Mouse (Mus musculus) neural tube, embryonic 11.5 days (tissue): ENCODE measurements at regions not wholly inside any gene's neighbourhood (a gene's known extent, or its start where the extent isn't known, plus 50 kb on each side); places are given as distances from the start of the nearest gene placed in this dataset.
A peak's percentile ranks its signal among the peaks of the same experiment; 100 is the strongest.

Source experiments
- ATAC-seq: fragments of 200-750 bp; cut with Nextera tagmentation; 2 replicates; pipeline ENCODE4 v1.8.0; 2017; ENCODE audit warnings: moderate number of reproducible peaks, mild to moderate bottlenecking, moderate TSS enrichment, moderate library complexity; ENCODE audit not compliant: insufficient read depth, low FRiP score, low TSS enrichment
- DNase-seq: peaks from one replicate; pipeline ENCODE4 v3.0.0-alpha.2; 2015; ENCODE audit warnings: low spot score
- H3K27ac ChIP-seq: fragments of 300-500 bp; sonication (generic); 2 replicates; pipeline ENCODE4 v1.5.1; 2014; ENCODE audit warnings: low read depth, mild to moderate bottlenecking, low read length
- H3K27me3 ChIP-seq: fragments of 300-500 bp; sonication (generic); 2 replicates; pipeline ENCODE4 v1.6.1; 2014; ENCODE audit warnings: mild to moderate bottlenecking, low read length, mixed read lengths; ENCODE audit not compliant: control insufficient read depth, insufficient read depth
- H3K36me3 ChIP-seq: fragments of 300-500 bp; sonication (generic); 2 replicates; pipeline ENCODE4 v1.6.1; 2014; ENCODE audit warnings: mild to moderate bottlenecking, low read length, moderate library complexity, mixed read lengths; ENCODE audit not compliant: control insufficient read depth, insufficient read depth
- H3K4me1 ChIP-seq: fragments of 300-500 bp; sonication (generic); 2 replicates; pipeline ENCODE4 v1.6.1; 2014; ENCODE audit warnings: low read length, mixed read lengths; ENCODE audit not compliant: control insufficient read depth, insufficient read depth
- H3K4me2 ChIP-seq: fragments of 300-500 bp; sonication (generic); 2 replicates; pipeline ENCODE4 v1.6.1; 2014; ENCODE audit warnings: low read depth, mild to moderate bottlenecking, moderate library complexity
- H3K4me3 ChIP-seq: fragments of 300-500 bp; sonication (generic); 2 replicates; pipeline ENCODE4 v1.5.1; 2014; ENCODE audit warnings: low read depth, low read length
- H3K9ac ChIP-seq: fragments of 300-500 bp; sonication (generic); 2 replicates; pipeline ENCODE4 v1.6.1; 2014; ENCODE audit warnings: mild to moderate bottlenecking, low read length
- H3K9me3 ChIP-seq: fragments of 300-500 bp; sonication (generic); 2 replicates; pipeline ENCODE4 v1.6.1; 2016; ENCODE audit warnings: low read length; ENCODE audit not compliant: control insufficient read depth
- WGBS: fragments of 180-500 bp; shearing (Covaris S2); extraction: QIAGEN DNeasy Blood & Tissue Kit; methylation state at CpG from one replicate; pipeline ENCODE4 v1.1.7; 2014; 5-methylcytosine and 5-hydroxymethylcytosine counted together

DNA sequence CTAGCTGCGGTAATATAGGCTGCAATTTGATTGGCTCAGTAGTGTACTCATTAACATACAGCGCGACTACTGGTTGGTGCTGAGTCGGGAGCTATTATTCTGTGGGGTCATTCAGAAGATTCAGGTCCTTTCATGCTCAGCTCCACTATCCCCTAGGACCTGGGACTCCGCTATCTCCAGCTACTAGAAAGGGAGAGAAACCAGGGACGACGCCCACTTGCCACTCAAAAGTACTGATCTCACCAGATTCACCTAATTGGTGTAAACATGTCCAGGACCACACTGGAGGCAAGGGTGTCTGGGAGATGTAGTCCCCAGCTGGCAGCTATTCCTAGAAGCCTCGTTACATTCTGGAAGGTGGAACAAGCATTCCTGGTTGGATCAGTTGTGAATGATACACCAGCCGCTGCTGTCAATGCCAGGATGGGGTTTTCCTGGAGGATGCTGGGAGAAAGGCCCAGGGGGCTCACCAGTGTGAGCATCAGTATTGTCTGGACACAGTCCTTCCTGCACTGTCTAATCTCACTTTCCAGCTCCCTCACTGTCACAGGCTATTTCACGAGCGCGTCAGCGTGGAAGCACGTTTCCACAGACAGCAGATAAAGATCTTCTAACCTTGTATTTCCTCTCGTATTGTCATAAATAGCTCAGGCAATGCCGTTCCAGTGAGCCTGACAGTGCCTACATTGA lies 60.9 kb upstream of the Ctbp2 start:
- ATAC-seq (no peak), DNase-seq (no peak)
- WGBS = 61% methylated on average over 16 of the region's 16 CpGs
- Histone ChIP-seq H3K4me2 (peak overlapping the region; percentile 1; the same call in 1 of the 2 replicates), H3K4me1 (no peaks in the 10 kb centered on the region), H3K36me3 (no peaks in the 10 kb centered on the region), H3K9ac (peak overlapping the region; percentile 18; the same call in 1 of the 2 replicates), H3K27me3 (no peaks in the 10 kb centered on the region), H3K4me3 (no peak overlapping the region), H3K27ac (no peak overlapping the region), H3K9me3 (no peaks in the 10 kb centered on the region)

DNA sequence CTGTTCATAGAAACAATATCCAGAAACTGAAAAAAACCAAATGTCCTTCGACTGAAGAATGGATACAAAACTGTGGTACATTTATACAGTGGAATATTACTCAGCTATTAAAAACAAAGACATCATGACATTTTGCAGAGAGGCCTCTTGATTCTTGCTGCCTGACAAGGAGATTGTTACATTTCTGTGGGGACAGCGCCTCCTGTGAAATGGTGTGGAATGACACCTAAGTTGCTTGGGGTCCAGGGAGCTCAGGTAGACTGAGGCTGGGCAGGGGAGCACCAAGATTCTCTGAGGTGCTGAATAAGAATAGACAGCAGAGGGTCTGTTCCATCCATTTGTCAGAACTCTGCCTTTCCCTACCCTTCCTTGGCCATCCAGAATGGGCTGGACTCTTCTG lies 57.2 kb upstream of the Ctbp2 start:
- Histone ChIP-seq H3K4me3 (no peak overlapping the region), H3K9ac (no peak overlapping the region), H3K27me3 (no peaks in the 10 kb centered on the region), H3K36me3 (no peaks in the 10 kb centered on the region), H3K27ac (no peak overlapping the region), H3K4me1 (no peaks in the 10 kb centered on the region), H3K4me2 (no peak overlapping the region), H3K9me3 (no peaks in the 10 kb centered on the region)
- ATAC-seq = no peak
- no peak for DNase-seq
- WGBS = 39% methylated on average over 2 of the region's 2 CpGs

DNA sequence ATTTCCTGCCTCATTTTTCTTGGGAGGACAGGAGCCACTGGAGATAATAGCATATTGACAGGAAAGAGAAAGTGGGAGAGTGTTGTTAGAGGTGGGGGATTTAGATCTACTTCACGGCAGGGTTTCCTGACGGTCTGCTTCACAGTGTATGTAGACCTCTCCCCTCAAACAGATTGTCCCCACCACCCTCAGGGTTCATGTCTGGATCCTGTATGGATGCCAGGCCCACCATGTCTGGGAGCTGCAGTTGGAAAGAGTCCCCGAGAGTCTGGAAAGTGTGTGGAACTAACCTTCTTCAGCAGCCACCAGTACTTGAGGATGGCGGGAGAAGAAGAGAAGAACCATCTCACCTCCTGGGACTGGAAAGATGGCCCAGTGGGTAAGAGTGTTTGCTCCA lies 53.0 kb upstream of the Ctbp2 start:
- H3K4me3 ChIP-seq = no peak overlapping the region
- WGBS = 85% methylated on average over 4 of the region's 4 CpGs

DNA sequence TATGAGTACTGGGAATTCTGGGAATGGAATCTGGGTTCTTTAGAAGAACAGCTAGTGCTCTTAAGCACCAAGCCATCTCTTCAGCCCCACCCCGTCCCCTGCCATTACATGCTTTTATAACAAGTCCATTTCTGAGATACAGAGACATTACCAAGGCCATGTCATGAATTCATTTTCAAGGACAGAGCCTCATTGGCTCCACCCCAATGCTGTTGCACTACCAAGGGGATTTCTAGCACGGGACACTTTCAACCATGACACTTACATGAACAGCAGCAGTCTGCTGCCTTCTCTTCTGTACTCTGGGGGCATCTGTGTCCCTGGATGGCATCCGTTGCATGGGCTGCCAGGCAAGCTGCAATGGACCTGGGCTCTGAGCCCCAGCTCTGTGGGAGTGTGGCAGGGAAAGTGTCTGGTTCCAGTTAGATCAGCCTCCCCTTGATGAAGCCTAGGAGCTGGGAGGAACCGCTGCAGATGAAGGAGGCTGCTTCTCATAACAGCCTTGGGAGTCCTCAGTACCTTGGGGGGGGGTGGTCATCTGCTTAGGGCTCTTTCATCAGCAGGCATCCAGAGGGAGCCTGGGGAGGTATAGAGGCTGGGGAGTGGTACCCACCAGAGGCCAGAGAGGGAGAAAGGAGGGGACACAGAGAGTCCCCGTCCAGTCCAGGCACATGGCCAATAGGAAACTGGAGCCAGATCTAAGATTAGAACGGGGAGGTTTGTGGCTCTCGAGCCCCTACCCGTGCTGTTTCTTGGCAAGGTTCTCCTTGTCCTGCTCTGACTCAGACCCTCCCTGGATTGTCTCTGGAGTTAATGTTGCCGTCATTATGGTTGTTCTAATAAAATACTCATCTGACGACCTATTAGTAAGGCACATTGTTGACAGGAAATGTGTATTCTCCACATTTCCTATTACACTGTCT lies 52.4 kb upstream of the Ctbp2 start:
- 82% methylated on average over 10 of the region's 10 CpGs for WGBS
- Histone ChIP-seq H3K4me3 (no peak overlapping the region), H3K27me3 (no peaks in the 10 kb centered on the region), H3K27ac (no peak overlapping the region), H3K4me2 (no peak overlapping the region), H3K4me1 (no peaks in the 10 kb centered on the region), H3K36me3 (no peaks in the 10 kb centered on the region), H3K9me3 (no peaks in the 10 kb centered on the region), H3K9ac (no peak overlapping the region)
- no peak for ATAC-seq
- DNase-seq = no peak

More for the DNA sequence above, 53.0 kb upstream of the Ctbp2 start:
- no peaks in the 10 kb centered on the region for H3K4me1 ChIP-seq
- no peak overlapping the region for H3K27ac ChIP-seq
- H3K4me2 ChIP-seq = no peak overlapping the region
- ATAC-seq = no peak
- no peak for DNase-seq
- H3K27me3 ChIP-seq = no peaks in the 10 kb centered on the region
- H3K36me3 ChIP-seq = no peaks in the 10 kb centered on the region
- no peak overlapping the region for H3K9ac ChIP-seq
- no peaks in the 10 kb centered on the region for H3K9me3 ChIP-seq
